Mouse (Mus musculus) lung, postnatal 0 days (tissue): ENCODE results near the gene B430305J03Rik. TPM values are rescaled to one million over a fixed set of nuclear protein-coding genes. Genes with fewer than 3 reads are reported as not detected.

Source experiments
- ATAC-seq: fragments of 200-750 bp; cut with Nextera tagmentation; 2 replicates; pipeline ENCODE4 v1.8.0; 2017; ENCODE audit warnings: moderate library complexity
- DNase-seq: peaks from one replicate; pipeline ENCODE4 v3.0.0-alpha.2; 2016; ENCODE audit warnings: low spot score
- H3K27ac ChIP-seq: fragments of 300-500 bp; sonication (generic); 2 replicates; pipeline ENCODE4 v1.5.1; 2014; ENCODE audit warnings: antibody characterized with exemption, mild to moderate bottlenecking, low read length, mixed read lengths
- H3K27me3 ChIP-seq: fragments of 300-500 bp; sonication (generic); replicated peaks from 2 replicates; pipeline ENCODE4 v1.6.1; 2014; ENCODE audit warnings: low read length, mixed read lengths; ENCODE audit not compliant: insufficient read depth
- H3K36me3 ChIP-seq: fragments of 300-500 bp; sonication (generic); 2 replicates; pipeline ENCODE4 v1.6.1; 2014; ENCODE audit warnings: low read length, mixed read lengths; ENCODE audit not compliant: insufficient read depth
- H3K4me1 ChIP-seq: fragments of 300-500 bp; sonication (generic); 2 replicates; pipeline ENCODE4 v1.6.1; 2014; ENCODE audit warnings: antibody characterized with exemption, low read depth, low read length, mixed read lengths; ENCODE audit not compliant: insufficient read depth
- H3K4me2 ChIP-seq: fragments of 300-500 bp; sonication (generic); replicated peaks from 2 replicates; pipeline ENCODE4 v1.6.1; 2014; ENCODE audit warnings: low read depth, mild to moderate bottlenecking, low read length, moderate library complexity, mixed read lengths
- H3K4me3 ChIP-seq: fragments of 300-500 bp; sonication (generic); 2 replicates; pipeline ENCODE4 v1.5.1; 2014; ENCODE audit warnings: low read depth, low read length
- H3K9ac ChIP-seq: fragments of 300-500 bp; sonication (generic); replicated peaks from 2 replicates; pipeline ENCODE4 v1.6.1; 2014; ENCODE audit warnings: low read depth, mild to moderate bottlenecking
- H3K9me3 ChIP-seq: fragments of 300-500 bp; sonication (generic); 2 replicates; pipeline ENCODE4 v1.6.1; 2016; ENCODE audit warnings: low read length, mixed read lengths
- CTCF ChIP-seq: IDR thresholded peaks from 2 replicates; pipeline ENCODE4 v1.5.1; 2016; ENCODE audit warnings: antibody characterized with exemption, mild to moderate bottlenecking
- EP300 ChIP-seq: IDR thresholded peaks from 2 replicates; pipeline ENCODE4 v1.6.1; 2016; ENCODE audit warnings: antibody characterized with exemption, mild to moderate bottlenecking, control low read depth
- WGBS: fragments of 180-500 bp; shearing (Covaris S2); extraction: QIAGEN DNeasy Blood & Tissue Kit; methylation state at CpG from one replicate; pipeline ENCODE4 v1.1.7; 2014; 5-methylcytosine and 5-hydroxymethylcytosine counted together
- polyA plus RNA-seq: library from polyadenylated mRNA; unstranded; fragments of >200 nt; fragmentation: Nextera tagmentation; extraction: Ambion mirVana; gene quantifications from 2 replicates; pipeline ENCODE4 v1.2.1, GENCODE M21; 2015

B430305J03Rik gene
- polyA plus RNA-seq, 1 experiment from 2014 or later = not detected

- no peak for TF ChIP-seq CTCF
- TF ChIP-seq EP300 = no peak
- 72% methylated on average over 2 of the region's 2 CpGs for whole genome bisulfite sequencing
- no peak overlapping the region for H3K9ac ChIP-seq
These were observed 50.7 kb downstream of the B430305J03Rik start for GRCm38 (mm10) chr3:61315002-61315401.

More at GRCm38 (mm10) chr3:61315002-61315401, 50.7 kb downstream of the B430305J03Rik start:
- ATAC-seq (no peak), DNase-seq (no peak)
- no peak overlapping the region for H3K27ac ChIP-seq
- no peaks in the 10 kb centered on the region for H3K4me1 ChIP-seq
- H3K27me3 ChIP-seq = no peaks in the 10 kb centered on the region
- H3K4me3 ChIP-seq = no peak overlapping the region
- H3K9me3 ChIP-seq = no peaks in the 10 kb centered on the region
- H3K36me3 ChIP-seq = no peaks in the 10 kb centered on the region
- H3K4me2 ChIP-seq = no peak overlapping the region

Other genes with a start within 250 kb of the B430305J03Rik start
- gene Rap2b, start 4.3 kb downstream of the B430305J03Rik start, polyA plus RNA-seq = 6.8 and 7.0 TPM in 2 replicates